Mouse (Mus musculus) B cell, adult 62 days (primary cell): ENCODE results near the gene Tmem125. TPM values are rescaled to one million over a fixed set of nuclear protein-coding genes. Genes with fewer than 3 reads are reported as not detected.

Source experiments
- total RNA-seq: library from RNA; stranded (reverse); gene quantifications from 4 replicates; pipeline ENCODE4 v1.2.4, GENCODE M21; 2023

Tmem125 gene
- total RNA-seq = not detected in 4 replicates

DNA sequence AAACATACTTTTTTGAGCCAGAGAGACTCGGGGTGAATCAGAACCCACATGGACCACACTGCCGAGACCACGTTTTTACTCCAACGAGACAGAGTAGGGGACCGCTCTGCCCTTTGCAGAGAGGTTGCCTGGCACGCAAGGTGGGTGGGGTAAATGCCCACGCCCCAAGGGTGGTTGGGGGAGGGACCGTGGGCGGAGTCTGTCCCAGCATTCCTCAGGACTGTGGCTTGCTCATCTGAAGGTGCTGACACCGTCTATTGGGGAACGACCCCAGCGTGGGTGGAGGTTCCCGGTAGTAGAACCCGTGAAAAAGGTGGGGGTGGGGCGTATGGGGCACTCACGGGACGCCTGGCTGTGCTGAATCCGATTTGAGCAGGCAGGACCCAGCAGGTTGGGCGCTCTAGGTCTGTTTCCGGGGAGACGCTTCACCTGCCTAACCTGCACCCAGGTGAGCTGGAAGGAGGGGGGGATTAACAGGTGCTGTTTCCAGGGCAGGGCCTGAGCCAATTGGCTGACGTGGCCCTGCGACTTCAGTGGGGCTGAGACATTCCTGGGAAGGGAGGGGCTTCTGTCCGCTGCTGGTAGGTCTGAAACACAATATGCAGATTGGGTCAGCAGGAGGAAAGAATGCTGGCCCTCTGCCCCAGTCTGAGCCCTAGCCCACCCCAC lies at the start of gene Tmem125:
Tmem125 (minus strand) TSS at position 453 of the 669 bp plus-strand sequence.

DNA sequence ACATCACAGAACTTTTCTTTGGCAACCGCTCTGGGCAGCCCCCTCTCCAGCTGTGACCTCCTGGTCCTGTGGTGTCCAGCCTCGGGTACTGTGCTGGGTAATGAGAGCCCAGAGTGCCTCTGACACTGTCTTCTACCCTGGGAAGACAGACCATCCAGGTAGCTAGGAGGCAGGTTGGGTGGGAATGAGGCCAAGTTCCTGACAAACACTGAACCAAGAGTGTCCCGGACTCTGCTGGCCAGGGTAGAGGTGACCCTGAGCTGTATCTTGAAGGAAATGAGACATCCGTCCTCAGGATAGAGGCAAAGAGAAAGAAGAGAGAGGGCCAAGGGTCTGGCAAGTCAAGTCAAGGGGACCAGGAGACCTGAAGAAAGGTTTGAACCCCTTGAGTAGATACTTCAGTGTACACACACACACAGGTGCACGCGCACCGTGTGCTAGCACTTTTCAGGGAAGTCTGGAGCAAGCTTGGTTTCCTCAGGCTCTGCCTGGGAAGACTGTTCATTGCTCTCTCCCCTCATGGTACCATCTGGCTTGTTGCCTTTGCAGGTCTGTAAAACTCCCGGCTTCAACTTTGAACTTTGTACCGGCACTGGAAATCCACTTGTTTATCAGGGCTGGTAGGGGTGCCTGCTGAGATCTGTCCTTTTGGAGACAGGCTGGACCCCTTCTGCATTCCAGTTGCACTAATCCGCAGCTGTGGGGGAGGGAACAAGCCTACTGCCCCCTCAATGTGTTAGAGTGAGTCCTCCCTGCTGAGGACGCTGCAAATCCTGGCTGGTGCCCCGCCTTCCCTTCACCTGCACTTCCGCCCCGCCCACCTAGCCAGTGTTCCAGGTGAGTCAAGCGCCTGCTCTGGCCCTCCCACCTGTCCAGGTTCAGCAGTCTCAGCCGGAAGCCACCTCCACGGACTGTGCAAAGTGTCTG lies 17.2 kb downstream of the Tmem125 start, which contains the start of gene 2610528J11Rik:
2610528J11Rik (plus strand) TSS at position 592 of the 927 bp plus-strand sequence.

Other genes starting within 250 kb of the Tmem125 start
- 84.2 to 93.2 TPM (median 90.2 TPM) in 4 replicates for gene Szt2, start 134.8 kb downstream of the Tmem125 start, total RNA-seq
- gene Med8, start 134.7 kb downstream of the Tmem125 start, total RNA-seq = 51.9 to 61.6 TPM (median 57.3 TPM) in 4 replicates
- gene Elovl1, start 116.0 kb downstream of the Tmem125 start, total RNA-seq = 39.4 to 45.7 TPM (median 45.6 TPM) in 4 replicates
- 3.7 to 6.4 TPM (median 4.2 TPM) in 4 replicates for gene Cdc20, start 106.7 kb downstream of the Tmem125 start, total RNA-seq
- gene Mpl, start 86.5 kb downstream of the Tmem125 start, total RNA-seq = 0.34 to 0.37 TPM in 2 of 4 replicates, not detected in the others
- gene Tie1, start 54.0 kb downstream of the Tmem125 start, total RNA-seq = not detected in 4 replicates
- not detected in 4 replicates for gene 2610528J11Rik, start 17.0 kb downstream of the Tmem125 start, total RNA-seq
- gene Cfap57, start 76.7 kb upstream of the Tmem125 start, total RNA-seq = not detected in 4 replicates
- 54.0 to 76.3 TPM (median 63.6 TPM) in 4 replicates for gene Ebna1bp2, start 76.8 kb upstream of the Tmem125 start, total RNA-seq
- gene Olfr62, start 114.9 kb upstream of the Tmem125 start, total RNA-seq = not detected in 4 replicates
- gene Olfr1342, start 148.7 kb upstream of the Tmem125 start, total RNA-seq = not detected in 4 replicates
- gene Olfr1341, start 159.5 kb upstream of the Tmem125 start, total RNA-seq = not detected in 4 replicates
- gene Olfr1340, start 176.1 kb upstream of the Tmem125 start, total RNA-seq = not detected in 4 replicates
- gene Olfr1339, start 188.1 kb upstream of the Tmem125 start, total RNA-seq = not detected in 4 replicates
- not detected in 4 replicates for gene Olfr1338, start 214.7 kb upstream of the Tmem125 start, total RNA-seq
- gene Olfr1337, start 238.5 kb upstream of the Tmem125 start, total RNA-seq = not detected in 4 replicates